Mouse (Mus musculus) heart, adult 2 months (tissue): ENCODE measurements around the gene Mpp2. TPM values are rescaled to one million over a fixed set of nuclear protein-coding genes. Genes with fewer than 3 reads are reported as not detected.

Source experiments
- DNase-seq, 2 experiments: peaks; one replicate each; pipeline ENCODE4 v3.0.0; 2021
- H3K27ac ChIP-seq: fragments of 200-600 bp; 2 replicates; pipeline ENCODE4 v1.8.1; 2022
- H3K27me3 ChIP-seq: fragments of 200-500 bp; 2 replicates; pipeline ENCODE4 v1.6.1; 2012; ENCODE audit warnings: mild to moderate bottlenecking, low read length, inconsistent platforms, mixed read lengths; ENCODE audit not compliant: control insufficient read depth, insufficient read depth
- H3K36me3 ChIP-seq: fragments of 200-500 bp; 2 replicates; pipeline ENCODE4 v1.6.1; 2012; ENCODE audit warnings: low read length, inconsistent platforms; ENCODE audit not compliant: control insufficient read depth, insufficient read depth
- H3K4me1 ChIP-seq: fragments of 200-500 bp; 2 replicates; pipeline ENCODE4 v1.6.1; 2011; ENCODE audit warnings: low read length; ENCODE audit not compliant: control insufficient read depth, insufficient read depth
- H3K4me3 ChIP-seq: fragments of 200-600 bp; 2 replicates; pipeline ENCODE4 v1.8.1; 2022
- H3K79me2 ChIP-seq: fragments of 200-500 bp; replicated peaks from 2 replicates; pipeline ENCODE4 v1.6.1; 2012; ENCODE audit warnings: mild to moderate bottlenecking, inconsistent platforms, low read length, moderate library complexity, mixed read lengths; ENCODE audit not compliant: control insufficient read depth, insufficient read depth
- H3K9ac ChIP-seq: fragments of 200-500 bp; 2 replicates; pipeline ENCODE4 v1.6.1; 2012; ENCODE audit warnings: low read depth, mild to moderate bottlenecking, control low read depth, inconsistent platforms, low read length, mixed read lengths
- CTCF ChIP-seq: fragments of 200-600 bp; IDR thresholded peaks from 2 replicates; pipeline ENCODE4 v1.8.1; 2022; ENCODE audit warnings: antibody characterized with exemption, mild to moderate bottlenecking, moderate library complexity
- EP300 ChIP-seq: fragments of 200-500 bp; IDR thresholded peaks from 2 replicates; pipeline ENCODE4 v1.6.1; 2011; ENCODE audit warnings: low read depth, low read length, control low read depth; ENCODE audit not compliant: insufficient read depth
- POLR2A ChIP-seq: fragments of 200-500 bp; IDR thresholded peaks from 2 replicates; pipeline ENCODE4 v1.6.1; 2011; ENCODE audit warnings: mild to moderate bottlenecking, low read depth, low read length, control low read depth; ENCODE audit not compliant: insufficient read depth
- WGBS: fragments of 180-500 bp; shearing (Covaris S2); methylation state at CpG from one replicate; pipeline ENCODE4 v1.1.7; 2018; 5-methylcytosine and 5-hydroxymethylcytosine counted together
- intact Hi-C: fragments of 180-260 bp; cut with DNase I; formaldehyde crosslinking; loops from one replicate; pipeline ENCODE4 v1.15.1; 2025
- polyA plus RNA-seq: library from polyadenylated mRNA; depleted of rRNA; stranded (reverse); fragments of >200 nt; gene quantifications from 2 replicates; pipeline ENCODE4 v1.2.3, GENCODE M21; 2012
- total RNA-seq, 2 experiments: library from RNA; stranded (reverse); gene quantifications; 2 replicates each; pipeline ENCODE4 v1.2.3; 2021

The Mpp2 gene
- total and polyA plus RNA-seq, 3 experiments = 2.3 to 5.3 (median 2.6) TPM

- H3K36me3 ChIP-seq = peaks cover 3% of the 10 kb centered on the region; the same call in 1 of the 2 replicates
- H3K27me3 ChIP-seq = no peaks in the 10 kb centered on the region
- H3K27ac ChIP-seq = peak overlapping the region; percentile 75
- TF ChIP-seq CTCF = no peak
- peak; percentile 39; the same call in 1 of the 2 replicates for TF ChIP-seq POLR2A
- TF ChIP-seq EP300 = peak; percentile 24; the same call in 1 of the 2 replicates
- 35% methylated on average over 7 of the region's 7 CpGs for WGBS
- intact Hi-C loops = no loop called here
- H3K79me2 ChIP-seq = no peaks in the 10 kb centered on the region
- peak overlapping the region; percentile 8; the same call in 1 of the 2 replicates for H3K9ac ChIP-seq
- peak in 1 of 2 experiments; percentile 23 for DNase-seq
- H3K4me3 ChIP-seq = peak overlapping the region; percentile 58
- peaks cover 8% of the 10 kb centered on the region for H3K4me1 ChIP-seq
These were observed 43.6 kb downstream of the Mpp2 start for GRCm38 (mm10) chr11:102044691-102045212.

- TF ChIP-seq EP300 (no peak), CTCF (no peak), POLR2A (no peak)
- Histone ChIP-seq H3K4me3 (peak overlapping the region; percentile 58), H3K79me2 (no peaks in the 10 kb centered on the region), H3K4me1 (peaks cover 4% of the 10 kb centered on the region; the same call in 1 of the 2 replicates), H3K36me3 (no peaks in the 10 kb centered on the region; the same call in 1 of the 2 replicates), H3K27ac (peak overlapping the region; percentile 75), H3K9ac (peak overlapping the region; percentile 63), H3K27me3 (no peaks in the 10 kb centered on the region)
- DNase-seq = no peak
- WGBS = 45% methylated on average over 6 of the region's 6 CpGs
- intact Hi-C loops = no loop called here
These were observed 44.9 kb downstream of the Mpp2 start for GRCm38 (mm10) chr11:102043381-102043780.

GRCm38 (mm10) chr11:102042971-102043370 is 45.3 kb downstream of the Mpp2 start:
- Histone ChIP-seq H3K27ac (peak overlapping the region; percentile 75), H3K27me3 (no peaks in the 10 kb centered on the region), H3K36me3 (no peaks in the 10 kb centered on the region; the same call in 1 of the 2 replicates), H3K9ac (peak overlapping the region; percentile 63), H3K4me3 (peak overlapping the region; percentile 58), H3K79me2 (no peaks in the 10 kb centered on the region), H3K4me1 (peaks cover 4% of the 10 kb centered on the region; the same call in 1 of the 2 replicates)
- peak in 1 of 2 experiments; percentile 28 for DNase-seq
- 52% methylated on average over 14 of the region's 14 CpGs for WGBS
- intact Hi-C loops = no loop called here
- no peak for TF ChIP-seq CTCF
- 0 out of 2 replicates have a peak, but pooled peaks have one; percentile 8 for TF ChIP-seq POLR2A

GRCm38 (mm10) chr11:102041350-102041949 is 46.9 kb downstream of the Mpp2 start, which contains the start of gene Cd300lg:
Gene Cd300lg (plus strand): TSS chr11:102041509.
- Histone ChIP-seq H3K9ac (peak within 1 kb of the TSS; percentile 74), H3K4me3 (peak within 1 kb of the TSS; percentile 58), H3K27ac (peak within 1 kb of the TSS; percentile 75), H3K27me3 (no peaks in the 10 kb centered on the region), H3K79me2 (no peaks in the 10 kb centered on the region), H3K4me1 (peaks cover 4% of the 10 kb centered on the region; the same call in 1 of the 2 replicates), H3K36me3 (no peaks in the 10 kb centered on the region)
- 24% methylated on average over 5 of the region's 5 CpGs for WGBS
- intact Hi-C loops = no loop called here
- DNase-seq = peak; percentile 55 to 70
- TF ChIP-seq POLR2A (peak; percentile 94), EP300 (no peak), CTCF (no peak)

- WGBS = 75% methylated on average over 4 of the region's 4 CpGs
- H3K36me3 ChIP-seq = no peaks in the 10 kb centered on the region
- H3K4me1 ChIP-seq = peaks cover 3% of the 10 kb centered on the region; the same call in 1 of the 2 replicates
- peak in 1 of 2 experiments; percentile 20 for DNase-seq
- H3K27me3 ChIP-seq = no peaks in the 10 kb centered on the region
- intact Hi-C loops = loop anchor here (1.0 kb wide), 1 partner anchor 54 kb away; no protein-coding TSS in a partner anchor
- H3K79me2 ChIP-seq = no peaks in the 10 kb centered on the region
- TF ChIP-seq EP300 (no peak), CTCF (no peak), POLR2A (no peak)
- peak overlapping the region; percentile 31; the same call in 1 of the 2 replicates for H3K27ac ChIP-seq
- no peak overlapping the region for H3K4me3 ChIP-seq
- H3K9ac ChIP-seq = no peak overlapping the region
These were observed 47.7 kb downstream of the Mpp2 start for GRCm38 (mm10) chr11:102040646-102041045.

GRCm38 (mm10) chr11:102040138-102040524 is 48.2 kb downstream of the Mpp2 start:
- WGBS = 0% methylated on average over 9 of the region's 9 CpGs
- H3K79me2 ChIP-seq = no peaks in the 10 kb centered on the region
- intact Hi-C loops = loop anchor here (1.0 kb wide), 1 partner anchor 54 kb away; no protein-coding TSS in a partner anchor
- no peaks in the 10 kb centered on the region for H3K36me3 ChIP-seq
- peak; percentile 81 for TF ChIP-seq EP300
- TF ChIP-seq POLR2A = peak; percentile 56; the same call in 1 of the 2 replicates
- TF ChIP-seq CTCF = peak; percentile 93
- no peak overlapping the region for H3K9ac ChIP-seq
- no peaks in the 10 kb centered on the region; the same call in 1 of the 2 replicates for H3K4me1 ChIP-seq
- no peaks in the 10 kb centered on the region for H3K27me3 ChIP-seq
- H3K27ac ChIP-seq = peak overlapping the region; percentile 70
- peak; percentile 88 to 94 for DNase-seq
- no peak overlapping the region for H3K4me3 ChIP-seq
